Comparison of ENCODE assay signal across 24 mouse cellular contexts in the genomic region with DNA sequence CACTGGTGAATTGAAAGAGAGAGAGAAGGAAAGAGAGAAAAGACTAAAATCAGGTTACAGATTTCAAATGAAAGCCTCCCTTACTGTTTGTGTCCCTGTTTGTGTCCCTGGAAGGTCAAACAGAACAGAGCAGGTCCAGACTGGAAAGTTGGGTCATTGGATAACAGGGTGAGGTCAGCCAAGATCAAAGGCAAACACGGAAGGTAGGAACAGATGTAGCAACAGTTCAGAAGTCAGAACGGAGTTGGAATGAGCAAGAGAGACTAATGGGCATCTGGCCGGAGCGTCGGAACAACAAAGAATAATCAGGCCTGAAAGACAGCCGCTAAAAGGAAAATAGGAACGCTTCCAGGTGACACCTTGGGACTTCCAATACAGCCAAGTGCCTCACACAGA. TPM values are rescaled to one million over a fixed set of nuclear protein-coding genes. Genes with fewer than 3 reads are reported as not detected.
DNase-seq lines count a peak whose midpoint lies in the region; ATAC-seq and TF ChIP-seq lines count a peak whose summit lies in the region.
"Had no signal": no experiment of that assay in that cellular context is flagged by ENCODE, and none has a peak within 500 bp of the region (broad histone marks: within the 10 kb centered on the region; RNA-seq: fewer than 3 reads in every experiment).

No protein-coding gene starts in this region.

- no peak overlapping the region for H3K4me3 ChIP-seq in heart, adult 2 months
- H3K4me3 ChIP-seq in liver, embryonic 12.5 days = no peak overlapping the region
- no peak overlapping the region for H3K4me3 ChIP-seq in liver, embryonic 11.5 days (ENCODE audit: low read depth, low read length)
- no peak overlapping the region for H3K4me3 ChIP-seq in liver, embryonic 16.5 days (ENCODE audit: low read depth, low read length)
- no peak overlapping the region for H3K4me3 ChIP-seq in forebrain, embryonic 14.5 days (ENCODE audit: low read depth, low read length)
- H3K4me3 ChIP-seq: forebrain, embryonic 10.5 days; hindbrain, embryonic 10.5 days; limb, embryonic 15.5 days; midbrain, embryonic 12.5 days; neural tube, embryonic 15.5 days; stomach, embryonic 15.5 days had no signal

- ATAC-seq in liver, embryonic 12.5 days = peak; percentile 73
- no peak; the same call in 1 of the 2 replicates for ATAC-seq in liver, embryonic 11.5 days (replicated peaks; ENCODE audit: low FRiP score)
- peak; percentile 94 for ATAC-seq in liver, embryonic 16.5 days (ENCODE audit: low read depth)
- ATAC-seq in forebrain, embryonic 14.5 days = no peak
- ATAC-seq: CD4-positive, CD25-positive, alpha-beta regulatory T cell, adult 4 months; hindbrain, embryonic 16.5 days; lung, postnatal 0 days had no signal

- no peak overlapping the region for H3K4me2 ChIP-seq in liver, embryonic 12.5 days
- no peak overlapping the region for H3K4me2 ChIP-seq in liver, embryonic 11.5 days
- H3K4me2 ChIP-seq in liver, embryonic 16.5 days (ENCODE audit: low read depth, low read length) = 0 out of 2 replicates have a peak overlapping the region, but pooled peaks have one; percentile 27
- no peak overlapping the region for H3K4me2 ChIP-seq in forebrain, embryonic 14.5 days (ENCODE audit: low read length)
- H3K4me2 ChIP-seq: heart, embryonic 11.5 days; limb, embryonic 15.5 days; midbrain, embryonic 12.5 days; neural tube, embryonic 15.5 days; stomach, embryonic 15.5 days had no signal

- WGBS in heart, adult 2 months = 44% methylated on average over 7 of the region's 7 CpGs
- 72% methylated on average over 7 of the region's 7 CpGs for WGBS in liver, embryonic 12.5 days (ENCODE audit: insufficient replicate concordance)
- WGBS in liver, embryonic 11.5 days = 57% methylated on average over 7 of the region's 7 CpGs
- 64% methylated on average over 7 of the region's 7 CpGs for WGBS in liver, embryonic 16.5 days (ENCODE audit: insufficient replicate concordance)
- 63% methylated on average over 7 of the region's 7 CpGs for WGBS in forebrain, embryonic 14.5 days

- intact Hi-C loops in heart, adult 2 months (cut with DNase I) = no loop called here

- no peak for TF ChIP-seq POLR2A in heart, adult 2 months (IDR thresholded peaks at IDR 0.05; ENCODE audit: insufficient read depth, low read depth, low read length)

- H3K27ac ChIP-seq in heart, adult 2 months = peak overlapping the region; percentile 10
- H3K27ac ChIP-seq in liver, embryonic 12.5 days = peak overlapping the region; percentile 54; the same call in 1 of the 2 replicates
- no peak overlapping the region for H3K27ac ChIP-seq in liver, embryonic 11.5 days (ENCODE audit: low read depth, low read length)
- H3K27ac ChIP-seq in liver, embryonic 16.5 days (ENCODE audit: low read length) = peak overlapping the region; percentile 74; the same call in 1 of the 2 replicates
- H3K27ac ChIP-seq in forebrain, embryonic 14.5 days (ENCODE audit: low read depth, low read length) = no peak overlapping the region
- H3K27ac ChIP-seq: forebrain, embryonic 10.5 days; hindbrain, embryonic 10.5 days; limb, embryonic 15.5 days; midbrain, embryonic 12.5 days; neural tube, embryonic 15.5 days; stomach, embryonic 15.5 days had no signal

- no peak for TF ChIP-seq EP300 in heart, adult 2 months (IDR thresholded peaks at IDR 0.05; ENCODE audit: insufficient read depth, low read depth, low read length)

- no peaks in the 10 kb centered on the region for H3K79me2 ChIP-seq in heart, adult 2 months (replicated peaks; ENCODE audit: control insufficient read depth, insufficient read depth, low read length)

- no peaks in the 10 kb centered on the region for H3K27me3 ChIP-seq in heart, adult 2 months (ENCODE audit: control insufficient read depth, insufficient read depth, low read length)
- H3K27me3 ChIP-seq in liver, embryonic 12.5 days (replicated peaks) = peaks cover 18% of the 10 kb centered on the region
- H3K27me3 ChIP-seq in liver, embryonic 11.5 days (replicated peaks; ENCODE audit: control insufficient read depth, insufficient read depth, low read length) = no peaks in the 10 kb centered on the region; the same call in 1 of the 2 replicates
- H3K27me3 ChIP-seq in liver, embryonic 16.5 days (ENCODE audit: control insufficient read depth, insufficient read depth, low read depth, low read length) = no peaks in the 10 kb centered on the region
- no peaks in the 10 kb centered on the region for H3K27me3 ChIP-seq in forebrain, embryonic 14.5 days (replicated peaks; ENCODE audit: control insufficient read depth, insufficient read depth, low read length)
- H3K27me3 ChIP-seq: limb, embryonic 15.5 days; midbrain, embryonic 12.5 days; neural tube, embryonic 15.5 days; stomach, embryonic 15.5 days had no signal

- peaks cover 3% of the 10 kb centered on the region; the same call in 1 of the 2 replicates for H3K4me1 ChIP-seq in heart, adult 2 months (ENCODE audit: control insufficient read depth, insufficient read depth, low read length)
- 0 out of 2 replicates have a peak, but pooled peaks cover 10% of the 10 kb centered on the region for H3K4me1 ChIP-seq in liver, embryonic 12.5 days
- H3K4me1 ChIP-seq in liver, embryonic 11.5 days (replicated peaks; ENCODE audit: control insufficient read depth, insufficient read depth, low read length) = 0 out of 2 replicates have a peak, but pooled peaks cover 1% of the 10 kb centered on the region
- H3K4me1 ChIP-seq in liver, embryonic 16.5 days (ENCODE audit: control insufficient read depth, low read depth, low read length) = no peaks in the 10 kb centered on the region; the same call in 1 of the 2 replicates
- no peaks in the 10 kb centered on the region for H3K4me1 ChIP-seq in forebrain, embryonic 14.5 days (ENCODE audit: control insufficient read depth, insufficient read depth, low read length)
- H3K4me1 ChIP-seq: limb, embryonic 15.5 days; midbrain, embryonic 12.5 days; neural tube, embryonic 15.5 days; stomach, embryonic 15.5 days had no signal

- no peaks in the 10 kb centered on the region for H3K9me3 ChIP-seq in liver, embryonic 12.5 days (replicated peaks)
- H3K9me3 ChIP-seq in liver, embryonic 11.5 days (ENCODE audit: control insufficient read depth, low read length) = no peaks in the 10 kb centered on the region
- H3K9me3 ChIP-seq in liver, embryonic 16.5 days (replicated peaks; ENCODE audit: control insufficient read depth, low read length) = no peaks in the 10 kb centered on the region
- no peaks in the 10 kb centered on the region for H3K9me3 ChIP-seq in forebrain, embryonic 14.5 days (replicated peaks; ENCODE audit: control insufficient read depth, low read length)
- H3K9me3 ChIP-seq: forebrain, embryonic 10.5 days; hindbrain, embryonic 10.5 days; limb, embryonic 15.5 days; midbrain, embryonic 12.5 days; neural tube, embryonic 15.5 days; stomach, embryonic 15.5 days had no signal

- DNase-seq in heart, adult 2 months = no peak
- no peak for DNase-seq in heart, adult 18-20 months
- no peak for DNase-seq in liver, embryonic 11.5 days (ENCODE audit: low spot score)
- no peak for DNase-seq in lung, postnatal 25 days (ENCODE audit: low spot score)
- no peak for DNase-seq in forebrain, embryonic 14.5 days (ENCODE audit: low spot score)
- DNase-seq: cerebellum, adult 18-20 months; cerebellum, postnatal 14 days; left cerebral cortex, postnatal 4 days; right cerebral cortex, adult 18-20 months; right cerebral cortex, postnatal 4 days; thymus, adult 18-20 months; thymus, postnatal 4 days had no signal

- no peaks in the 10 kb centered on the region for H3K36me3 ChIP-seq in heart, adult 2 months (ENCODE audit: control insufficient read depth, insufficient read depth, low read length)
- no peaks in the 10 kb centered on the region for H3K36me3 ChIP-seq in liver, embryonic 12.5 days
- no peaks in the 10 kb centered on the region for H3K36me3 ChIP-seq in liver, embryonic 11.5 days (ENCODE audit: control insufficient read depth, insufficient read depth, low read length)
- no peaks in the 10 kb centered on the region for H3K36me3 ChIP-seq in liver, embryonic 16.5 days (ENCODE audit: control insufficient read depth, insufficient read depth)
- H3K36me3 ChIP-seq in forebrain, embryonic 14.5 days (ENCODE audit: control insufficient read depth, insufficient read depth, low read length) = no peaks in the 10 kb centered on the region
- H3K36me3 ChIP-seq: forebrain, embryonic 10.5 days; hindbrain, embryonic 10.5 days; limb, embryonic 15.5 days; midbrain, embryonic 12.5 days; neural tube, embryonic 15.5 days; stomach, embryonic 15.5 days had no signal

- TF ChIP-seq CTCF in heart, adult 2 months (IDR thresholded peaks at IDR 0.05) = no peak

- H3K9ac ChIP-seq in heart, adult 2 months (ENCODE audit: low read depth, low read length) = no peak overlapping the region
- no peak overlapping the region for H3K9ac ChIP-seq in liver, embryonic 12.5 days
- H3K9ac ChIP-seq in liver, embryonic 11.5 days (ENCODE audit: low read depth, low read length) = no peak overlapping the region
- H3K9ac ChIP-seq in liver, embryonic 16.5 days (ENCODE audit: low read depth, low read length) = no peak overlapping the region
- H3K9ac ChIP-seq in forebrain, embryonic 14.5 days (ENCODE audit: low read length) = no peak overlapping the region
- H3K9ac ChIP-seq: limb, embryonic 15.5 days; midbrain, embryonic 12.5 days; neural tube, embryonic 15.5 days; stomach, embryonic 15.5 days had no signal

RNA-seq across cellular contexts. Expression of gene Pcp4l1, which starts 8.2 kb away (rescaled TPM):
- total RNA-seq in heart, adult 2 months (2021) = 100 to 1,000 TPM; 255 to 283 TPM
- polyA plus RNA-seq in heart, adult 2 months (2012; rRNA removed) = 165 and 190 TPM in 2 replicates
- total RNA-seq in heart, adult 18-20 months (2021) = 100 to 1,000 TPM; 196 to 272 TPM
- 1.1 and 1.2 TPM in 2 replicates for polyA plus RNA-seq in liver, embryonic 12.5 days (2016; fragmentation: Nextera tagmentation; extraction: Ambion mirVana)
- 1.2 and 1.9 TPM in 2 replicates for polyA plus RNA-seq in liver, embryonic 11.5 days (2014; fragmentation: Nextera tagmentation; extraction: Ambion mirVana)
- 2.5 and 2.6 TPM in 2 replicates for polyA plus RNA-seq in liver, embryonic 16.5 days (2015; fragmentation: Nextera tagmentation; extraction: Ambion mirVana)
- 9.7 and 10.2 TPM in 2 replicates for polyA plus RNA-seq in forebrain, embryonic 14.5 days (2014; fragmentation: Nextera tagmentation; extraction: Ambion mirVana)
- polyA plus RNA-seq: CD4-positive, CD25-positive, alpha-beta regulatory T cell, adult 4 months had no signal

RNA-seq across cellular contexts. Expression of gene Nr1i3, which starts 9.5 kb away (rescaled TPM):
- not detected for total RNA-seq in heart, adult 2 months (2021)
- polyA plus RNA-seq in heart, adult 2 months (2012; rRNA removed) = 0.12 TPM in 1 of 2 replicates, not detected in the other
- total RNA-seq in heart, adult 18-20 months (2021) = not detected
- 0.23 and 0.36 TPM in 2 replicates for polyA plus RNA-seq in liver, embryonic 12.5 days (2016; fragmentation: Nextera tagmentation; extraction: Ambion mirVana)
- 0.16 TPM in 2 replicates for polyA plus RNA-seq in liver, embryonic 11.5 days (2014; fragmentation: Nextera tagmentation; extraction: Ambion mirVana)
- polyA plus RNA-seq in liver, embryonic 16.5 days (2015; fragmentation: Nextera tagmentation; extraction: Ambion mirVana) = 2.2 and 2.4 TPM in 2 replicates
- 0.13 and 0.36 TPM in 2 replicates for polyA plus RNA-seq in forebrain, embryonic 14.5 days (2014; fragmentation: Nextera tagmentation; extraction: Ambion mirVana)
- total RNA-seq: left cerebral cortex, postnatal 4 days had no signal

RNA-seq across cellular contexts. Expression of gene Tomm40l, which starts 18.1 kb away (rescaled TPM):
- total RNA-seq in heart, adult 2 months (2021) = 10 to 100 TPM; 79.8 to 81.6 TPM
- 63.9 and 83.2 TPM in 2 replicates for polyA plus RNA-seq in heart, adult 2 months (2012; rRNA removed)
- 10 to 100 TPM; 89.6 to 92.9 TPM for total RNA-seq in heart, adult 18-20 months (2021)
- polyA plus RNA-seq in liver, embryonic 12.5 days (2016; fragmentation: Nextera tagmentation; extraction: Ambion mirVana) = 20.7 and 21.9 TPM in 2 replicates
- 32.3 and 32.4 TPM in 2 replicates for polyA plus RNA-seq in liver, embryonic 11.5 days (2014; fragmentation: Nextera tagmentation; extraction: Ambion mirVana)
- 11.8 and 14.9 TPM in 2 replicates for polyA plus RNA-seq in liver, embryonic 16.5 days (2015; fragmentation: Nextera tagmentation; extraction: Ambion mirVana)
- 45.0 and 49.2 TPM in 2 replicates for polyA plus RNA-seq in forebrain, embryonic 14.5 days (2014; fragmentation: Nextera tagmentation; extraction: Ambion mirVana)

RNA-seq across cellular contexts. Expression of gene Apoa2, which starts 20.6 kb away (rescaled TPM):
- total RNA-seq in heart, adult 2 months (2021) = 1 to 10 TPM; 2.1 to 2.2 TPM
- polyA plus RNA-seq in heart, adult 2 months (2012; rRNA removed) = 3.9 and 15.3 TPM in 2 replicates
- total RNA-seq in heart, adult 18-20 months (2021) = 1 to 10 TPM; 2.0 to 2.7 TPM
- polyA plus RNA-seq in liver, embryonic 12.5 days (2016; fragmentation: Nextera tagmentation; extraction: Ambion mirVana) = 2,516 and 2,642 TPM in 2 replicates
- 2,189 and 2,339 TPM in 2 replicates for polyA plus RNA-seq in liver, embryonic 11.5 days (2014; fragmentation: Nextera tagmentation; extraction: Ambion mirVana)
- polyA plus RNA-seq in liver, embryonic 16.5 days (2015; fragmentation: Nextera tagmentation; extraction: Ambion mirVana) = 8,709 and 8,864 TPM in 2 replicates
- polyA plus RNA-seq in forebrain, embryonic 14.5 days (2014; fragmentation: Nextera tagmentation; extraction: Ambion mirVana) = 0.88 and 1.9 TPM in 2 replicates

RNA-seq across cellular contexts. Expression of gene Fcer1g, which starts 29.9 kb away (rescaled TPM):
- total RNA-seq in heart, adult 2 months (2021) = 10 to 100 TPM; 12.4 to 15.3 TPM
- 32.7 and 50.8 TPM in 2 replicates for polyA plus RNA-seq in heart, adult 2 months (2012; rRNA removed)
- 10 to 100 TPM; 10.2 to 13.4 TPM for total RNA-seq in heart, adult 18-20 months (2021)
- 55.8 and 60.7 TPM in 2 replicates for polyA plus RNA-seq in liver, embryonic 12.5 days (2016; fragmentation: Nextera tagmentation; extraction: Ambion mirVana)
- 70.9 and 83.6 TPM in 2 replicates for polyA plus RNA-seq in liver, embryonic 11.5 days (2014; fragmentation: Nextera tagmentation; extraction: Ambion mirVana)
- 111 and 128 TPM in 2 replicates for polyA plus RNA-seq in liver, embryonic 16.5 days (2015; fragmentation: Nextera tagmentation; extraction: Ambion mirVana)
- 25.1 and 31.5 TPM in 2 replicates for polyA plus RNA-seq in forebrain, embryonic 14.5 days (2014; fragmentation: Nextera tagmentation; extraction: Ambion mirVana)

Comparison
In these comparisons a context has a peak if more than half of its experiments do, and no peak if none do; other contexts are left out.
1. H3K27ac ChIP-seq: peak in heart, adult 2 months (single experiment), liver, embryonic 12.5 days (single experiment) and liver, embryonic 16.5 days (single experiment); none in liver, embryonic 11.5 days (single experiment) and forebrain, embryonic 14.5 days (single experiment).
2. ATAC-seq: peak in liver, embryonic 12.5 days (single experiment) and liver, embryonic 16.5 days (single experiment); none in liver, embryonic 11.5 days (single experiment) and forebrain, embryonic 14.5 days (single experiment).
3. RNA of gene Pcp4l1, which starts 8.2 kb away (polyA plus RNA-seq): 165 to 190 TPM in heart, adult 2 months; 9.7 to 10.2 TPM in forebrain, embryonic 14.5 days, 2.5 to 2.6 TPM in liver, embryonic 16.5 days, 1.2 to 1.9 TPM in liver, embryonic 11.5 days and 1.1 to 1.2 TPM in liver, embryonic 12.5 days; every median in the first group is over 10 times any median in the second.